Mouse (Mus musculus) cerebellum, adult 2 months (tissue): ENCODE results near the gene Grik2. TPM values are rescaled to one million over a fixed set of nuclear protein-coding genes. Genes with fewer than 3 reads are reported as not detected.

Experiments used
- DNase-seq, 2 experiments: peaks; one replicate each; pipeline ENCODE4 v3.0.0; 2021
- H3K27ac ChIP-seq: fragments of 200-500 bp; 2 replicates; pipeline ENCODE4 v1.5.1; 2012; ENCODE audit warnings: low read length, control low read depth, inconsistent platforms; ENCODE audit not compliant: insufficient read depth
- H3K27me3 ChIP-seq: fragments of 200-500 bp; 2 replicates; pipeline ENCODE4 v1.6.1; 2012; ENCODE audit warnings: inconsistent platforms, mild to moderate bottlenecking, low read length, moderate library complexity; ENCODE audit not compliant: control insufficient read depth, insufficient read depth
- H3K4me1 ChIP-seq: fragments of 200-500 bp; 2 replicates; pipeline ENCODE4 v1.6.1; 2011; ENCODE audit warnings: low read length; ENCODE audit not compliant: control insufficient read depth, insufficient read depth
- H3K4me3 ChIP-seq: fragments of 200-500 bp; replicated peaks from 2 replicates; pipeline ENCODE3; 2011; ENCODE audit warnings: mild to moderate bottlenecking, low read depth, low read length, control low read depth; ENCODE audit not compliant: insufficient read depth
- CTCF ChIP-seq: fragments of 200-500 bp; IDR thresholded peaks from 2 replicates; pipeline ENCODE4 v1.5.1; 2011; ENCODE audit warnings: low read depth, mild to moderate bottlenecking, control low read depth, low read length, moderate library complexity, borderline replicate concordance; ENCODE audit not compliant: insufficient read depth
- POLR2A ChIP-seq: fragments of 200-500 bp; IDR thresholded peaks from 2 replicates; pipeline ENCODE4 v1.6.1; 2011; ENCODE audit warnings: low read length, control low read depth, borderline replicate concordance; ENCODE audit not compliant: insufficient read depth
- WGBS: fragments of 180-500 bp; shearing (Covaris S2); methylation state at CpG from one replicate; pipeline ENCODE4 v1.1.7; 2018; 5-methylcytosine and 5-hydroxymethylcytosine counted together
- polyA plus RNA-seq: library from polyadenylated mRNA; depleted of rRNA; stranded (reverse); fragments of >200 nt; gene quantifications from 2 replicates; pipeline ENCODE4 v1.2.3, GENCODE M21; 2012

Gene Grik2
- polyA plus RNA-seq, 1 experiment, result 48.5 TPM

DNA sequence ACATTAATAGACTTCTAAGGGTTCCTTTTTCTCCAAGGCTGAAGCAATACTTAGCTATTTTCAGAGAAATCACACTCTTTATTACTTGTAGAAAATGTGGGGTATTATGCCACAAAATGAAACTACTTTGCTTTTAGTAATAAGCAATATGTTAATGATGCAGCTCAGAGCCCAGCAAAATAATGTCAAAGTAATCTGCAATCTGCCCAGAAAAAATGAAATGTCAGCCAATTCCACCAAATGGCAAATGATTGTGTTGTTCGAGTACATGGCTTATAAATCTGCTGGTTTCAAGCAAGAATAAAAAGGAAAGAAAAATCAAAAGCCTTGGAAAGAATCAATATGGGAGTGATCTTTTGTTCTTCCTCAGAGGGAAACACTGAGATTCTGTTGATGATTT is 136.2 kb downstream of the Grik2 start:
- TF ChIP-seq CTCF, result no peak
- 4% methylated on average over 1 of the region's 1 CpGs for WGBS
- H3K27ac ChIP-seq, result no peak overlapping the region
- DNase-seq, result peak in 1 of 2 experiments; percentile 82
- peaks cover 2% of the 10 kb centered on the region; the same call in 1 of the 2 replicates for H3K4me1 ChIP-seq
- no peaks in the 10 kb centered on the region for H3K27me3 ChIP-seq
- H3K4me3 ChIP-seq, result no peak overlapping the region

DNA sequence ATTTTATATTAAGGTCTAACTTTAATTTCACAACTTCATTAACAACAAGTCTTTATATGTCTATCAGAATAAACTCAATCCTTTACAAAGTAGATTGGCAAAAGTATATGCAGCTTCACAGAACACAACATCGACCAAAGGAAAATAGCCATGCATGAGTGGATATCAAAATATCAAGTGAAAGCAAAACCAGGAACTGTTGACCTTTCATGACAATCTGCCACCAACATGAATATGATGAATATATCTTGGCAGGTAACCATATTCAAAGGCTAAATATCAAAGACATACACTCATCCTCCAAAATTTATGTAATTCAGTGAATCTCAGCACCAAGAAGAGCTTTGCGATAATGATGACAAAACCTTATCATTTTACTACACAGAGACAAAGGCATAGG is 141.4 kb downstream of the Grik2 start:
- 34% methylated on average over 2 of the region's 2 CpGs for WGBS
- H3K4me3 ChIP-seq, result no peak overlapping the region
- no peak for TF ChIP-seq CTCF
- no peak for TF ChIP-seq POLR2A
- H3K27ac ChIP-seq, result no peak overlapping the region
- DNase-seq, result peak in 1 of 2 experiments; percentile 65
- peaks cover 2% of the 10 kb centered on the region; the same call in 1 of the 2 replicates for H3K4me1 ChIP-seq
- no peaks in the 10 kb centered on the region for H3K27me3 ChIP-seq

DNA sequence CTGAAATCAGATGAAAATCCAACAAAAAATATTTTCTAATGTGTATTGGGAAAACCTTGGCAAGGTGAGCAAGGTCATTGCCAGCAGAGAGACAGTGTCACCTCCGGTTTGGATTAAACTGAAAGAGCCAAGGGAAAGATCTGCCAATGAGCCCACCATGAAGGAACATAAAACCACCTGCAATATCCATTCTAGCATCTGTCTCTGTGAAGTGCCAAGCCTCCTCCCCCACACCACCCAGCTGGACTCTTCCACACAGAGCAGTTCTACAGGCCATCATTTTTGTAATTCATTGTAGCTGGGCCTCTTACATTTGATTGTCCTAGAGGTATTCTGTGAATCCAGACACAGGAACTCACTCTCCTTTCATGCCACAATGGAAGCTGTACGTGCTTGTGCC is 148.7 kb downstream of the Grik2 start:
- 16% methylated on average over 2 of the region's 2 CpGs for WGBS
- H3K4me1 ChIP-seq, result peaks cover 13% of the 10 kb centered on the region
- H3K27ac ChIP-seq, result peak overlapping the region; percentile 51; the same call in 1 of the 2 replicates
- DNase-seq, result peak; percentile 64 to 87
- TF ChIP-seq POLR2A (no peak), CTCF (no peak)
- H3K4me3 ChIP-seq, result no peak overlapping the region
- no peaks in the 10 kb centered on the region for H3K27me3 ChIP-seq

DNA sequence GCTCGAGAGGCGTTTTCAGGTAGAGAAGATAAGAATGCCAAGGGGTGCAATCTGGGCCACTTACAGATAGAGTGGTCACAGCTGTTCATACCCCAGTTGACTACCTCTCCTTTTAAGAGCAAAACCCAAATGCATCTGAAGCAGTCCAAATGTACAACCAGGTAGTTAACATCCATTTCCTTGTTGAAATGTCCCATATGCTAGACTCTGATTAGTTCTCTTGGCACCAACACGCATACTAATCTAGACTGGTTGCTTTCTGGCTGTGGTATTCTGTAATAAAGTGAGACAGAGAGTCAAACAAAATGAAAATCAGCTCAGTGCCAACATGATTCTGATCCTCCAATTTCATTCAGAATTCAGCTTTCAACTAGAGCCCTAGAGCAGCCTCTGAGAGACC is 164.6 kb downstream of the Grik2 start:
- 18% methylated on average over 3 of the region's 3 CpGs for WGBS
- Histone ChIP-seq H3K27me3 (no peaks in the 10 kb centered on the region), H3K4me1 (no peaks in the 10 kb centered on the region; the same call in 1 of the 2 replicates), H3K27ac (no peak overlapping the region), H3K4me3 (no peak overlapping the region)
- DNase-seq, result peak in 1 of 2 experiments; percentile 48
- TF ChIP-seq POLR2A (no peak), CTCF (no peak)

DNA sequence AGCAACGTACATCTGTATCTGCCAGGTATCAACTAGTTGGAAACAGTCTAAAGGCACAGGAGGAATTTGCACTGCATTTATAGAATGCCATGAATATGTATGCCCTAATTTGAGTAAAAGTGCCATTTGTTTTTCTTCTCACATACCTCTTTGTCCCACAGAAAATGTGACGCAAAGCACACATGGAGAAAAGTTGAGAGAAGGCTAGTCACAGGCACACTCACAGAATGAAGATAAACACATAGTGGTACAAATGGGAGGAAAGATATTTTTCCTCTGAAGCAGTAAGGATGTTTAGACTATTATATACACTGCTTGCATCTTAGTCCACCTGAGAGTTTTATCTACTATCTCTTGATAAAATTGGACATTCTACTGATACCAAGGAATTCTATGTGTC is 190.9 kb downstream of the Grik2 start:
- Histone ChIP-seq H3K4me1 (no peaks in the 10 kb centered on the region), H3K27me3 (no peaks in the 10 kb centered on the region), H3K4me3 (no peak overlapping the region), H3K27ac (no peak overlapping the region)
- DNase-seq, result no peak
- 81% methylated on average over 2 of the region's 2 CpGs for WGBS
- TF ChIP-seq CTCF (no peak), POLR2A (no peak)

DNA sequence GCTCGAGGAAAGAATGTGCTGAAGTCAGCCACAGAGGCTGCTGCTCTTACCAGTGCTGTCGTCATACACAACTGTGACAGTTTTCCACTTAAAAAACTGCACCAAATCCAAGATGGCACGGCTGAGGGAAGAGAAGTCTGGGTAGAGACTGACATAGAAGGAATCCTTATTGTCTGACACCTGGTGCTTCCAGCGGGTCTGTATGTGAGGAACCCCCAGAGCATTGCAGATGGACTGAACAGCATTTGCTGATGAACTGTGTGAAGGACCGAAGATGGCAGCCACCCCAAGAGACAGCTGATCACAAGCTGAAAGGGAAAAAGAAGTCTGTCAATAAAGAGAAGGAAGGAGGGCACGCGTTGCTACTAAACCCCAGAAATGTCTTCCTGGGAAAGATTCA is 215.1 kb downstream of the Grik2 start:
- no peak for TF ChIP-seq CTCF
- TF ChIP-seq POLR2A, result no peak

DNA sequence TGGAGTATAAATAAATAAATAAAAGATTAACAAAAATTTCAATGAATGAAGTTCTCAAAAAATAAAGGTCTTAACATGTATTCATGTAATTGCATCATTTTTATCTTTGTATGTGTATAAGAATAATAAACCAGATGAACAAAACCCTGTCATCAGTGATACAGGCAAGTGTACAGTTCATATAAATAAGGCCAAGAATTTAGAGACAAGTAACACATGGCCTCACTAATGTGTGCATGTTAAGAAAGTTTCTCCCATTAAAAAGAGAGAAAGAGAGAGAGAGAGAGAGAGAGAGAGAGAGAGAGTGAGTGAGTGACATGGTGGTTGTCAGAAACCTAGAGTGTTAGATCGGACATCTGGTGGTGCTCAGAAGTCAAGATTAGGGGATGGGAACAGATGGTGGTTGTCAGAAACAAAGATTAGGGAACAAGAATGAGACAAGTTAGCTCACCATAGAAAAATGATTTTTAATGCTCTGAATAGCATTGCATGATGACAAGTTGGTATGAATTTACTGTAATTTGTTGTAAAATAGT is 228.6 kb downstream of the Grik2 start:
- Histone ChIP-seq H3K27ac (no peak overlapping the region), H3K4me1 (no peaks in the 10 kb centered on the region), H3K4me3 (no peak overlapping the region), H3K27me3 (no peaks in the 10 kb centered on the region)
- 15% methylated on average over 1 of the region's 1 CpGs for WGBS
- DNase-seq, result peak in 1 of 2 experiments; percentile 40
- TF ChIP-seq POLR2A (no peak), CTCF (no peak)

More for the DNA sequence above, 215.1 kb downstream of the Grik2 start:
- no peak for DNase-seq
- no peak overlapping the region for H3K27ac ChIP-seq
- 68% methylated on average over 7 of the region's 7 CpGs for whole genome bisulfite sequencing
- no peak overlapping the region for H3K4me3 ChIP-seq
- H3K27me3 ChIP-seq, result no peaks in the 10 kb centered on the region
- H3K4me1 ChIP-seq, result peaks cover 3% of the 10 kb centered on the region; the same call in 1 of the 2 replicates

DNA sequence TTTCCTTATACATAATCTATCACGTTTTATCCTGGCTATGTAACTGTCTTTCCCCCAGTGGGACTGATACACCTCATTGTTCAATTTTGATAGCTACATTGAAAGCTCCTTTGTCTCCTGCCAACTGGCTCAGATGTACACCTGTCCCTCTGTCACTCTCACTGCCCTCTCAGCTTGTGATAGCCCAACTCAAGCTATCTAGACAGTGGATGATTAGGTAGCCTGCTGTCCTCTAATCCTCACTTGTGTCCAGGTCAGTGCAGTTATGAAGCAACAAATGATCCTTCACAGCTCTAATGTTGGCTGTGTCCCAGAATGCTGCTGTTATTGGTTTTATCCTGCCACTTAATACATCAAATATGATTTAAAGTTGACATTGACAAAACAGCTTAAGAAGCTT is 246.3 kb downstream of the Grik2 start:
- Histone ChIP-seq H3K27me3 (no peaks in the 10 kb centered on the region), H3K4me3 (no peak overlapping the region), H3K27ac (no peak overlapping the region), H3K4me1 (no peaks in the 10 kb centered on the region; the same call in 1 of the 2 replicates)
- 14% methylated on average over 1 of the region's 1 CpGs for WGBS
- no peak for TF ChIP-seq CTCF
- no peak for TF ChIP-seq POLR2A
- peak in 1 of 2 experiments; percentile 56 for DNase-seq

DNA sequence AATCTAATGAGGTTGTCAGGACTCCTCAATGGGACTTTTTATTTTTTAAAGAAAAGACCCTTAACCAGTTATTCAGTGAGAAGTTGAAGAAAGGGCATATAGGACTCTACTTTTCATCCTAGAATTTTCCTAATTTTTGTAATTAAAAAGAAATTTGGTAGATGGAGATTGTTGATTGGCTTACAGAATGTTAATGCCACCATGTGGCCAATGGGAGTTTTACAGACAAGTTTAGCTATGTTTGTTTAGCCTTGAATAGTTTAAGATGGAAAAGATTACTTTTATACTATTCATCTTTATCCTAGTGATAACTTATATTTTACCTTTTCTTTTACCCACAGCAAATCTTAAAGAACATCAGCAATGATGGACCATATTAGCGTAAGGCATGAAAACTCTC is 268.8 kb downstream of the Grik2 start:
- TF ChIP-seq CTCF (no peak), POLR2A (no peak)
- H3K4me3 ChIP-seq, result no peak overlapping the region
- no peak for DNase-seq
- no peak overlapping the region for H3K27ac ChIP-seq
- H3K4me1 ChIP-seq, result no peaks in the 10 kb centered on the region
- 100% methylated on average over 1 of the region's 1 CpGs for WGBS
- H3K27me3 ChIP-seq, result no peaks in the 10 kb centered on the region
